Mouse (Mus musculus) heart, postnatal 0 days (tissue): Measurements from ENCODE around the gene Selenom.

Source experiments
- CTCF ChIP-seq: IDR thresholded peaks from 2 replicates; pipeline ENCODE4 v1.5.1; 2016; ENCODE audit warnings: antibody characterized with exemption, control low read depth, low read depth
- EP300 ChIP-seq: IDR thresholded peaks from 2 replicates; pipeline ENCODE4 v1.6.1; 2016; ENCODE audit warnings: antibody characterized with exemption, low read depth

DNA sequence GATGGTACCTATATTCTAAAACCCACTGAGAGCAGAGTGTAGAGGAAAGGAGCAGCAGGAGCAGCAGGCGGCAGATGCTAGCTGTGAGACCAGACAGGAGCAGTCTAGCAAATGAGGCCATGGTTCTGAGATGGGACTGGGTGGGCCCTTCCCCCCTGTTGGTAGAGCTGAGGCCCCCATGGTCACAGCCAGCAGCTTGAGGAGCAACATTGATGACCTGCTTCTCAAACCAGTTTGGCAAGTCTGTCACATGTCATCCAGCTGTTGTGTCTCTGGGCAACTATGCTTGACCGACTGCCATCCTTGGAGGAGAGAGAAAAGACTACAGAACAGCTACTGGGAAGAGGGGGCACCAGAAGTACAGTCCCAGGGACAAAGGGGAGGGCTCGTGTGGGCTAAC, 27.4 kb downstream of the Selenom start:
- TF ChIP-seq CTCF = no peak
- TF ChIP-seq EP300 = no peak
